Mouse (Mus musculus): ENCODE measurements around the gene Nf2. TPM values are rescaled to one million over a fixed set of nuclear protein-coding genes. Genes with fewer than 3 reads are reported as not detected.

Gene Nf2
- polyA plus RNA-seq, 1 experiment from 2014 or later = 44.9 TPM

DNA sequence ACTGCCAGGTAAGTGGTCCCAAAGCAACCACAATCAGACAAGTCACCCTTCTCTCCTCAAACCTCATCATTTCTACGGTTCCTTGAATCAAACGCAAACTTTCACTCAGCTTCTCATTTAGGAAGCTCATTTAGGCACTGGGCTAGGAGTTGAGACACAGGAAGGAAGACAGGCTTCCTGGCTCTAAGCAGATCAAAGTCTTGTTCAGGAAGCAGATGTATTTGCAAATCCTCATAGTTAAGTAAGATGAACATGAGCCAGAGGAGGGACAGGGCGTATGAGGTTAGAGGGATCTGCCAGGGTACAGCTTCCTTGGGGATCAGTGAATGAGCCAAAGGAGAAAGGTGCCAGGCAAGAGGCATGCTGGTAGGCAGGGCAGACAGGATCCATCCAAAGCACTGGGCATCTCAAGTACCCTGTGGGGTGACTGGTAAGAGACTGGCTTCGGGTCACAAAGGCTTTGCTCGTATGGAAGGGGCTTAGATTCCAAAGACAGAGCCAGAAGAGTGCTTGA lies 64.7 kb downstream of the Nf2 start:
- Histone ChIP-seq H3K36me3 (ENCODE audit: control insufficient read depth, insufficient read depth, low read length) (peaks cover 89% of the 10 kb centered on the region), H3K9me3 (replicated peaks; ENCODE audit: control insufficient read depth, low read length) (no peaks in the 10 kb centered on the region), H3K27me3 (replicated peaks; ENCODE audit: control insufficient read depth, insufficient read depth, low read length) (no peaks in the 10 kb centered on the region), H3K4me2 (ENCODE audit: low read length) (no peak overlapping the region), H3K4me3 (ENCODE audit: low read depth, low read length) (no peak overlapping the region), H3K9ac (ENCODE audit: low read length) (no peak overlapping the region), H3K27ac (ENCODE audit: low read depth, low read length) (no peak overlapping the region), H3K4me1 (ENCODE audit: control insufficient read depth, insufficient read depth, low read length) (no peaks in the 10 kb centered on the region)
- DNase-seq (ENCODE audit: low spot score) (no peak), ATAC-seq (no peak)
- 89% methylated on average over 5 of the region's 5 CpGs for WGBS

DNA sequence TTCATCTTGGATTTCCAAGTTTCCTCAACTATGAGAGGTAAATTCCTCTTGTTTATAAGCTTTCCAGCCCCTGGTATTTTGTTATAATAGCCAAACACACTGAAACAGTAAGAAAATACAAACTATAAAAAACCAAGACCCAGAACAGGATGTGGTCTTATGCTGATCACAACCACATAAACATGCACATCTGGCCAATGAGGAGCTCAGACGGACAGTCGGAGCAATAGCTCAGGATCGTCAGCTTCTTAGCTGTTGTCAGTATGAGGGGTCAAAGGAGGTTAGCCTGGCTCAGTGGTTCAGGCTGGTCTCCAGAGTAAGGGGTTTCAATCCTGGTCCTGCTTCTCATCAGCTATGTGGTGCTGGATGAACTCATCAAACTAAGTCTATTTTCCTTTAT lies 66.2 kb downstream of the Nf2 start:
- no peak overlapping the region for H3K4me2 ChIP-seq (ENCODE audit: low read length)
- H3K36me3 ChIP-seq (ENCODE audit: control insufficient read depth, insufficient read depth, low read length) = peaks cover 88% of the 10 kb centered on the region
- WGBS = 95% methylated on average over 3 of the region's 3 CpGs
- no peaks in the 10 kb centered on the region for H3K4me1 ChIP-seq (ENCODE audit: control insufficient read depth, insufficient read depth, low read length)
- H3K27me3 ChIP-seq (replicated peaks; ENCODE audit: control insufficient read depth, insufficient read depth, low read length) = no peaks in the 10 kb centered on the region
- no peaks in the 10 kb centered on the region for H3K9me3 ChIP-seq (replicated peaks; ENCODE audit: control insufficient read depth, low read length)
- no peak overlapping the region for H3K4me3 ChIP-seq (ENCODE audit: low read depth, low read length)
- no peak overlapping the region for H3K27ac ChIP-seq (ENCODE audit: low read depth, low read length)
- no peak for ATAC-seq
- DNase-seq (ENCODE audit: low spot score) = no peak
- no peak overlapping the region for H3K9ac ChIP-seq (ENCODE audit: low read length)

DNA sequence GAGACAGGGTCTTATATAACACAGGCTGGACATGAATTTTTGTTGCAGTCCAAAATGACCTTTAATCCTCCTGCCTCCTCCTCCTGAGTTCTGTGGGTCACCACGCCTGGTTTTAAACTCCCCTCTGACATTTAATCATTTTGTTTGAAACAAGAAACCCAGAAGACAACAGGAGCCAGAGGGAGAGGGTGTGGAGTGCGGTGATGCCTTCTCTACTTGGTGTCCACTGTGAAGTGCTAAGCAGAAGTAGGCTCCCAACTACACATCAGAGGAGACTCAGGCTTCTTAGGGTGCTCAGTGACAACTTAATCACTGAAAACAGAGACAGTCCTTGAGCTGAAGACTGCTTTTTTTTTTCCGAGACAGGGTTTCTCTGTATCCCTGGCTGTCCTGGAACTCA lies 68.4 kb downstream of the Nf2 start:
- ATAC-seq (no peak), DNase-seq (ENCODE audit: low spot score) (no peak)
- WGBS = 83% methylated on average over 3 of the region's 3 CpGs
- H3K9ac ChIP-seq (ENCODE audit: low read length) = no peak overlapping the region
- H3K27me3 ChIP-seq (replicated peaks; ENCODE audit: control insufficient read depth, insufficient read depth, low read length) = no peaks in the 10 kb centered on the region
- no peak overlapping the region for H3K4me2 ChIP-seq (ENCODE audit: low read length)
- H3K27ac ChIP-seq (ENCODE audit: low read depth, low read length) = no peak overlapping the region
- H3K36me3 ChIP-seq (ENCODE audit: control insufficient read depth, insufficient read depth, low read length) = peaks cover 78% of the 10 kb centered on the region
- H3K4me3 ChIP-seq (ENCODE audit: low read depth, low read length) = no peak overlapping the region
- no peaks in the 10 kb centered on the region for H3K9me3 ChIP-seq (replicated peaks; ENCODE audit: control insufficient read depth, low read length)
- no peaks in the 10 kb centered on the region for H3K4me1 ChIP-seq (ENCODE audit: control insufficient read depth, insufficient read depth, low read length)

DNA sequence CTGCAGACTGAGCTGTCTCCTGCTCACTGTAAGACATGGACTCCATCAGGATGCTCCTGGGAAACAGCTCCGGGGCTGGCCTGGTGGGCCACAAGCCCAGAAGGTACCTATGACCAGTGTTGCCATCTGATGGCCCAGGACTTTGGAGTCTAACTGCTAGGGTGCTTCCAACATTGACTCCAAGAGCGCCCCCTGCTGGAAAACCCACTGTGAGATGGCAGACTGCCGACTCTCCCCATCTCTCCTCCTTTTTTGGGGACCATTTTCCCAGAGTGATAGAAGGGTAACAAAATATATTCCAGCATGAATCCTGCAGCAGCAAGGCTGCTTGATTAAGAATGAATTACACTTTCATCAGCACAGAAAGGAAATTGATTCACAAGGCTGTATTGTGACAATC lies 76.4 kb downstream of the Nf2 start:
- H3K4me2 ChIP-seq (ENCODE audit: low read length) = no peak overlapping the region
- DNase-seq (ENCODE audit: low spot score) (peak; percentile 67), ATAC-seq (no peak)
- no peaks in the 10 kb centered on the region for H3K9me3 ChIP-seq (replicated peaks; ENCODE audit: control insufficient read depth, low read length)
- no peak overlapping the region for H3K9ac ChIP-seq (ENCODE audit: low read length)
- no peaks in the 10 kb centered on the region for H3K27me3 ChIP-seq (replicated peaks; ENCODE audit: control insufficient read depth, insufficient read depth, low read length)
- H3K36me3 ChIP-seq (ENCODE audit: control insufficient read depth, insufficient read depth, low read length) = peaks cover 29% of the 10 kb centered on the region
- H3K4me3 ChIP-seq (ENCODE audit: low read depth, low read length) = no peak overlapping the region
- WGBS = 27% methylated on average over 3 of the region's 3 CpGs
- no peaks in the 10 kb centered on the region for H3K4me1 ChIP-seq (ENCODE audit: control insufficient read depth, insufficient read depth, low read length)
- no peak overlapping the region for H3K27ac ChIP-seq (ENCODE audit: low read depth, low read length)

DNA sequence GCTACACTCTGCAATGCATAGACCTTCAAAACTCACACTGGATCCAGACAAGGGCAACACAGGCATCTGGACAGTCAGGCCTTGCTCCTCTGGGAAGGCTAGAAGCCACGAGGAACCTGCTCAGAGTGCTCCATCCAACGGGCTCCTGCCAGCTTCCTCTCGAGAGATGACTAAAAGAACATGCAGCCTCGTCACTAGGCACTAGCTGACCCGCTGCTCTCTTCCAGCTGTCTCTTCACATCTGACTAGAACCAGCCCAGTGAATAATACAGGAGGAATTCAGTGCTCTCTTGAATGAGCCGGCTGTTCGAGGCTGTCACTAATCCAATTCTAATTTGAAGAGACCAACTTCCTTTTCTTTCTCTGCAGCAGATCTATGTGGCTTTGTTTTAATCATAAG lies 77.6 kb downstream of the Nf2 start:
- no peak for ATAC-seq
- Histone ChIP-seq H3K36me3 (ENCODE audit: control insufficient read depth, insufficient read depth, low read length) (peaks cover 29% of the 10 kb centered on the region), H3K9ac (ENCODE audit: low read length) (no peak overlapping the region), H3K4me2 (ENCODE audit: low read length) (no peak overlapping the region), H3K4me1 (ENCODE audit: control insufficient read depth, insufficient read depth, low read length) (no peaks in the 10 kb centered on the region), H3K4me3 (ENCODE audit: low read depth, low read length) (no peak overlapping the region), H3K9me3 (replicated peaks; ENCODE audit: control insufficient read depth, low read length) (no peaks in the 10 kb centered on the region), H3K27ac (ENCODE audit: low read depth, low read length) (no peak overlapping the region), H3K27me3 (replicated peaks; ENCODE audit: control insufficient read depth, insufficient read depth, low read length) (no peaks in the 10 kb centered on the region)
- DNase-seq (ENCODE audit: low spot score) = no peak
- WGBS = 57% methylated on average over 7 of the region's 7 CpGs

DNA sequence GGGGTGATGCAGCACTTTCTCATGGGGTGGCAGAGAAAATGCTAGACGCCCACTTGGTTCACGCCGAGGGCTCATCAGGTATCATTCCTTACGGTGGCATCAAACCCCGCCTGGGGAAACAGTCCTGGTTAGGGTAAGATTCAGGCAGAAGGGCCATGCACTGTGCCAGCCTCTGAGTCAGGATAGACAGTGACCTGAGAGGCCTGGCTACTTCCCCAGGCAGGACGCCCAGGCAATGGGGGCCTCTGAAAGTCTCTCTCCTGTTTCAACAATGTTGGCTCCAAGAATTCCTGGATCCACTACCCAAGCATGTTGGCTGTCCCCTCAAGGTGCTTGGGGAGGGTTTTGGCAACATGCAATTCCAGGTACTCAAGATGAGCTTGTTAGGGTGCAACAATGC lies 79.5 kb downstream of the Nf2 start:
- no peak overlapping the region for H3K9ac ChIP-seq (ENCODE audit: low read length)

DNA sequence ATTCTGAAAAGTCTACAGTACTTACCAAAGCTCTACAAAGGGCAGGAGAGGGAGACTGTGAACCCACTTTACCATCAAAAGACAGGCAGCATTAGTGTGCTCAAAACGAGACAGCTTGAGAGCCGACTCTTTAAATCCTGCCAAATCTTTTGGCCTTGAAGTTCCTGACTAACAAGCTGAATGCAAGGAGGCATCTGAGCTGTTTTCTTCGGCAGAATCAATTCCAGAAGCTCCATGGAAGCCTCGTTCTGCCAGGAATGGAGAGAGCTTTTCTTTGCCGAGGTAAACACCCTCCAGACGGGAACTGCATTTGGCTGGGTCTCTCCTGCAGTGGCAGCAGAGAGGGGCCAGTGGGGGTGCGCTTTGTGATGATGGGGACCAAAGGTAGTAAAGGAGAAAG lies 80.0 kb downstream of the Nf2 start:
- Histone ChIP-seq H3K9ac (ENCODE audit: low read length) (no peak overlapping the region), H3K36me3 (ENCODE audit: control insufficient read depth, insufficient read depth, low read length) (peaks cover 25% of the 10 kb centered on the region), H3K27me3 (replicated peaks; ENCODE audit: control insufficient read depth, insufficient read depth, low read length) (no peaks in the 10 kb centered on the region), H3K27ac (ENCODE audit: low read depth, low read length) (peak overlapping the region; percentile 79), H3K9me3 (replicated peaks; ENCODE audit: control insufficient read depth, low read length) (no peaks in the 10 kb centered on the region), H3K4me3 (ENCODE audit: low read depth, low read length) (no peak overlapping the region), H3K4me2 (ENCODE audit: low read length) (no peak overlapping the region), H3K4me1 (ENCODE audit: control insufficient read depth, insufficient read depth, low read length) (no peaks in the 10 kb centered on the region)
- ATAC-seq (peak; percentile 34; the same call in 1 of the 2 replicates), DNase-seq (ENCODE audit: low spot score) (peak; percentile 74)
- WGBS = 58% methylated on average over 7 of the region's 7 CpGs

More for the DNA sequence above, 79.5 kb downstream of the Nf2 start:
- no peak for ATAC-seq
- Histone ChIP-seq H3K36me3 (ENCODE audit: control insufficient read depth, insufficient read depth, low read length) (peaks cover 27% of the 10 kb centered on the region), H3K4me3 (ENCODE audit: low read depth, low read length) (no peak overlapping the region), H3K27ac (ENCODE audit: low read depth, low read length) (peak overlapping the region; percentile 63; the same call in 1 of the 2 replicates), H3K9me3 (replicated peaks; ENCODE audit: control insufficient read depth, low read length) (no peaks in the 10 kb centered on the region), H3K4me2 (ENCODE audit: low read length) (no peak overlapping the region), H3K4me1 (ENCODE audit: control insufficient read depth, insufficient read depth, low read length) (no peaks in the 10 kb centered on the region), H3K27me3 (replicated peaks; ENCODE audit: control insufficient read depth, insufficient read depth, low read length) (no peaks in the 10 kb centered on the region)
- WGBS = 92% methylated on average over 6 of the region's 6 CpGs
- no peak for DNase-seq (ENCODE audit: low spot score)

DNA sequence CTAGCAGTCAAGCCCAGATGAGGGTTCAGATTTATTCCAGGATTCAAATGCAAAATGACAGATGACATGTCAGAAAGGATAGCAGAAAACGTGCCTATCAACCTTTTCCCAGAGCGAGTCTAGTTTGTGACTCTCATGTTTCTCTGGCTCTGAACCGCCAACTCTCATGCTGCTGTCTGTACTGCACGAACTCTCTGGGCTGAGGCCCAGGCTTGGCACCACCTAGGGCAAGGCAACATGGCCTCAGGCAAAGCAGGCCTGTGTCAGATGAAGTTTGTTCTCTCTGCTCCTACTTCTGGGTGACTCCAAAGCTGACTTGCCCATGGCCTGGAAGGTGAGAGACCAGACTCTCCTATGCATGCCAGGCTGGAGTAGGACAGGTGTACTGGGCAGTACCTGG lies 80.9 kb downstream of the Nf2 start:
- Histone ChIP-seq H3K9ac (ENCODE audit: low read length) (no peak overlapping the region), H3K4me3 (ENCODE audit: low read depth, low read length) (no peak overlapping the region), H3K4me2 (ENCODE audit: low read length) (no peak overlapping the region), H3K36me3 (ENCODE audit: control insufficient read depth, insufficient read depth, low read length) (peaks cover 24% of the 10 kb centered on the region), H3K9me3 (replicated peaks; ENCODE audit: control insufficient read depth, low read length) (no peaks in the 10 kb centered on the region), H3K4me1 (ENCODE audit: control insufficient read depth, insufficient read depth, low read length) (no peaks in the 10 kb centered on the region), H3K27ac (ENCODE audit: low read depth, low read length) (peak overlapping the region; percentile 79; the same call in 1 of the 2 replicates), H3K27me3 (replicated peaks; ENCODE audit: control insufficient read depth, insufficient read depth, low read length) (no peaks in the 10 kb centered on the region)
- no peak for DNase-seq (ENCODE audit: low spot score)
- ATAC-seq = no peak
- WGBS = 79% methylated on average over 4 of the region's 4 CpGs

DNA sequence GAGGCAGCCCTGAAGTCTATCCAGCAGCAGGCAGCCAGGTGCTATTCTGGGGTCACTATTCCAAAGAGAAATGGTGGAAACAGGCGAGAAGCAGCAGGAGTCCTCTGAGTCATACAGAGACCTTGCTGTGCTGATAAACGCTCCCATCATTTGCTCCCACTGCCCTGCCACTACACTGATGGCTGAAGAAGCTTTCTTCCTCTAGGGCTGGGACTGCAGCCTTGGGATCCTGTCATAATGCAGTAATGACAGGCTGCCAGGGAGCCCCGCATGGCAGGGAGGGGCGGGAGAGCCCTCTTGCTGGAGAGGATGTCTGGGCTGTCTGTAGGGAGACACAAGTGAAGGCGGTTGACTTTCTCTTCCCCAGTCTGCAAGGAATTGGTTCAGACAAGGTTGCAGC lies 84.9 kb downstream of the Nf2 start:
- Histone ChIP-seq H3K36me3 (ENCODE audit: control insufficient read depth, insufficient read depth, low read length) (peaks cover 19% of the 10 kb centered on the region), H3K4me2 (ENCODE audit: low read length) (no peak overlapping the region), H3K9me3 (replicated peaks; ENCODE audit: control insufficient read depth, low read length) (no peaks in the 10 kb centered on the region), H3K9ac (ENCODE audit: low read length) (no peak overlapping the region), H3K4me1 (ENCODE audit: control insufficient read depth, insufficient read depth, low read length) (peaks cover 5% of the 10 kb centered on the region; the same call in 1 of the 2 replicates), H3K27me3 (replicated peaks; ENCODE audit: control insufficient read depth, insufficient read depth, low read length) (no peaks in the 10 kb centered on the region), H3K4me3 (ENCODE audit: low read depth, low read length) (no peak overlapping the region), H3K27ac (ENCODE audit: low read depth, low read length) (no peak overlapping the region)
- ATAC-seq (no peak), DNase-seq (ENCODE audit: low spot score) (no peak)
- 79% methylated on average over 5 of the region's 5 CpGs for WGBS

Data from forebrain, embryonic 14.5 days (tissue).